Mouse (Mus musculus) right cerebral cortex, postnatal 10 days (tissue): ENCODE measurements around the gene Ell.

Experiments
- DNase-seq, 2 experiments: peaks; one replicate each; pipeline ENCODE4 v3.0.0; 2021; ENCODE audit warnings: low spot score in 2 of 2

Gene Ell

GRCm38 (mm10) chr8:70535701-70536100 is 3.6 kb upstream of the Ell start:
- no peak for DNase-seq

- DNase-seq = peak; percentile 62 to 77
Observed at GRCm38 (mm10) chr8:70538024-70538579, 1.2 kb upstream of the Ell start.

GRCm38 (mm10) chr8:70538633-70539076 is 602 bp upstream of the Ell start:
- DNase-seq = peak; percentile 100

- DNase-seq = peak; percentile 45 to 59
Observed at GRCm38 (mm10) chr8:70540013-70540506, 803 bp downstream of the Ell start.

- no peak for DNase-seq
Observed at GRCm38 (mm10) chr8:70540507-70541071, 1.3 kb downstream of the Ell start.

GRCm38 (mm10) chr8:70541081-70541480 is 1.8 kb downstream of the Ell start:
- no peak for DNase-seq

GRCm38 (mm10) chr8:70544200-70544687 is 5.0 kb downstream of the Ell start:
- no peak for DNase-seq

- DNase-seq = no peak
Observed at GRCm38 (mm10) chr8:70546412-70546811, 7.2 kb downstream of the Ell start.

GRCm38 (mm10) chr8:70547762-70548161 is 8.5 kb downstream of the Ell start:
- DNase-seq = no peak

- no peak for DNase-seq
Observed at GRCm38 (mm10) chr8:70549412-70550184, 10.3 kb downstream of the Ell start.

GRCm38 (mm10) chr8:70551558-70552161 is 12.4 kb downstream of the Ell start:
- DNase-seq = no peak

GRCm38 (mm10) chr8:70552836-70553235 is 13.6 kb downstream of the Ell start:
- DNase-seq = no peak

- DNase-seq = peak; percentile 58 to 67
Observed at GRCm38 (mm10) chr8:70553740-70554139, 14.5 kb downstream of the Ell start.

GRCm38 (mm10) chr8:70555079-70555747 is 16.0 kb downstream of the Ell start:
- no peak for DNase-seq

- DNase-seq = no peak
Observed at GRCm38 (mm10) chr8:70558334-70558733, 19.1 kb downstream of the Ell start.

- DNase-seq = no peak
Observed at GRCm38 (mm10) chr8:70558983-70559382, 19.7 kb downstream of the Ell start.

- DNase-seq = peak; percentile 65 to 75
Observed at GRCm38 (mm10) chr8:70560096-70560495, 20.8 kb downstream of the Ell start.

GRCm38 (mm10) chr8:70560564-70560963 is 21.3 kb downstream of the Ell start:
- no peak for DNase-seq

GRCm38 (mm10) chr8:70561357-70561756 is 22.1 kb downstream of the Ell start:
- DNase-seq = no peak

- DNase-seq = no peak
Observed at GRCm38 (mm10) chr8:70561809-70562535, 22.7 kb downstream of the Ell start.

- no peak for DNase-seq
Observed at GRCm38 (mm10) chr8:70562802-70563201, 23.5 kb downstream of the Ell start.
